Mouse (Mus musculus) cerebellum, postnatal 25 days (tissue): ENCODE data around the gene Rbm47.

ENCODE experiments used
- DNase-seq, 2 experiments: peaks; one replicate each; pipeline ENCODE4 v3.0.0; 2021; ENCODE audit warnings: mixed read lengths in 2 of 2

Rbm47 gene

GRCm38 (mm10) chr5:66124931-66125330 is 48.0 kb downstream of the Rbm47 start:
- DNase-seq: no peak

- DNase-seq: no peak
These were observed 48.9 kb downstream of the Rbm47 start for GRCm38 (mm10) chr5:66124089-66124400.

- no peak for DNase-seq
These were observed 49.4 kb downstream of the Rbm47 start for GRCm38 (mm10) chr5:66123295-66124088.

GRCm38 (mm10) chr5:66121255-66121654 is 51.7 kb downstream of the Rbm47 start:
- DNase-seq: no peak

- DNase-seq: no peak
These were observed 58.2 kb downstream of the Rbm47 start for GRCm38 (mm10) chr5:66114751-66115150.

- DNase-seq: no peak
These were observed 58.7 kb downstream of the Rbm47 start for GRCm38 (mm10) chr5:66114208-66114607.

GRCm38 (mm10) chr5:66112059-66112458 is 60.9 kb downstream of the Rbm47 start:
- no peak for DNase-seq

GRCm38 (mm10) chr5:66106372-66106771 is 66.5 kb downstream of the Rbm47 start:
- no peak for DNase-seq

GRCm38 (mm10) chr5:66105946-66106345 is 67.0 kb downstream of the Rbm47 start:
- DNase-seq: no peak

- DNase-seq: no peak
These were observed 67.6 kb downstream of the Rbm47 start for GRCm38 (mm10) chr5:66105366-66105765.

- DNase-seq: no peak
These were observed 69.5 kb downstream of the Rbm47 start for GRCm38 (mm10) chr5:66103386-66103785.

GRCm38 (mm10) chr5:66102821-66103220 is 70.1 kb downstream of the Rbm47 start:
- DNase-seq: no peak

- no peak for DNase-seq
These were observed 71.3 kb downstream of the Rbm47 start for GRCm38 (mm10) chr5:66101577-66101976.

- no peak for DNase-seq
These were observed 72.6 kb downstream of the Rbm47 start for GRCm38 (mm10) chr5:66100322-66100721.

GRCm38 (mm10) chr5:66098094-66098871 is 74.6 kb downstream of the Rbm47 start:
- DNase-seq: no peak

- DNase-seq: no peak
These were observed 76.8 kb downstream of the Rbm47 start for GRCm38 (mm10) chr5:66096081-66096480.

GRCm38 (mm10) chr5:66095166-66095565 is 77.8 kb downstream of the Rbm47 start:
- DNase-seq: no peak

- no peak for DNase-seq
These were observed 82.9 kb downstream of the Rbm47 start for GRCm38 (mm10) chr5:66090037-66090436.

- no peak for DNase-seq
These were observed 83.3 kb downstream of the Rbm47 start for GRCm38 (mm10) chr5:66089600-66089999.

GRCm38 (mm10) chr5:66088902-66089295 is 84.0 kb downstream of the Rbm47 start:
- DNase-seq: no peak

GRCm38 (mm10) chr5:66088247-66088901 is 84.5 kb downstream of the Rbm47 start:
- no peak for DNase-seq

GRCm38 (mm10) chr5:66086952-66087351 is 86.0 kb downstream of the Rbm47 start:
- DNase-seq: no peak

- no peak for DNase-seq
These were observed 86.6 kb downstream of the Rbm47 start for GRCm38 (mm10) chr5:66086304-66086703.

GRCm38 (mm10) chr5:66085478-66085877 is 87.4 kb downstream of the Rbm47 start:
- DNase-seq: no peak
